Mouse (Mus musculus): Measurements from ENCODE around the gene Adcy1. TPM values are rescaled to one million over a fixed set of nuclear protein-coding genes. Genes with fewer than 3 reads are reported as not detected.

Adcy1 gene
- polyA plus RNA-seq, 1 experiment from 2014 or later, result 2.2 TPM

DNA sequence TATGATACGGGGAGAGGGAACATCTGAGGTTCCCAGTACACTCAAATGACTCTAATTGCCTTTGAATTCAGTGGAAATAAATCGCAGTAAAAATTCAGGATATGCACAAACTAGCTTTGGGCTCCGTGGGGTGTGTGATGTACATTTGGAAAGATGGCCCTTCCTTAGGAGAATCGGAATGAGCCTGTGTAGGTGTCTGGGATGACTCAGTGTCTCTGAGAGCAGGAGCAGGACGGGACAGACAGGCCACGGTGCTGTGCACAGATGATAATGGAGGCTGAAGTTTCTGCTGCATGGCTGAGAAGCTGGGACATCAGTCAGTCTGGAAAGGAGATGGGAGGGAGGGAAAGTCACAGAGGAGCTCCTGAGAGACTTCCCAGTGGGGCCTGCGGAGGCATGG is 5.5 kb upstream of the Adcy1 start:
- WGBS, result 86% methylated on average over 7 of the region's 7 CpGs
- H3K4me1 ChIP-seq, result peaks cover 15% of the 10 kb centered on the region
- H3K36me3 ChIP-seq, result no peaks in the 10 kb centered on the region
- H3K27ac ChIP-seq, result no peak overlapping the region
- H3K9me3 ChIP-seq (replicated peaks), result no peaks in the 10 kb centered on the region
- H3K9ac ChIP-seq, result no peak overlapping the region
- no peak overlapping the region for H3K4me2 ChIP-seq (replicated peaks)
- H3K27me3 ChIP-seq, result peaks cover 73% of the 10 kb centered on the region
- ATAC-seq (ENCODE audit: low FRiP score), result no peak
- H3K4me3 ChIP-seq, result no peak overlapping the region

DNA sequence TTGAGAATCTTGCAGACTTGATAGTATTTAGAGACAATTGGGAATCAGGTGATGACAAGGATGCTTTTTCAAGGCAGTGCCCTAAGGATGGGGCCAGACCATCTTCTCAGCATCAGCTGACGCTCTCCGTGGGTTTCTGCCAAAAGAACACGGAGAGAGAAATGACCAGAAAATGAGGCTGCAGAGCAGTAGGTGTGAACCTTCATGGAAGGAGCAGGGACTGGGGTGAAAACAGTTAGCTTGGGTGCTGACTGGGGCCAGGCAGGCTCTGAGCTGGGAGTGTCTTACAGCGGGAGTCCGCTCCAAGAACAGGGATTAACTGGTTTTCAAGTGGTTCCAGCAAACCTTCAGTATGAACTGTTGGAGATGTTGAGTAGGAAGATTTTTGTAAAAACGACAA is 1.3 kb upstream of the Adcy1 start:
- no peak overlapping the region for H3K4me3 ChIP-seq
- WGBS, result 45% methylated on average over 6 of the region's 6 CpGs
- peaks cover 19% of the 10 kb centered on the region for H3K4me1 ChIP-seq
- no peak overlapping the region for H3K9ac ChIP-seq
- peaks cover 83% of the 10 kb centered on the region for H3K27me3 ChIP-seq
- no peaks in the 10 kb centered on the region for H3K36me3 ChIP-seq
- H3K4me2 ChIP-seq (replicated peaks), result no peak overlapping the region
- H3K9me3 ChIP-seq (replicated peaks), result no peaks in the 10 kb centered on the region
- H3K27ac ChIP-seq, result no peak overlapping the region
- ATAC-seq (ENCODE audit: low FRiP score), result no peak

DNA sequence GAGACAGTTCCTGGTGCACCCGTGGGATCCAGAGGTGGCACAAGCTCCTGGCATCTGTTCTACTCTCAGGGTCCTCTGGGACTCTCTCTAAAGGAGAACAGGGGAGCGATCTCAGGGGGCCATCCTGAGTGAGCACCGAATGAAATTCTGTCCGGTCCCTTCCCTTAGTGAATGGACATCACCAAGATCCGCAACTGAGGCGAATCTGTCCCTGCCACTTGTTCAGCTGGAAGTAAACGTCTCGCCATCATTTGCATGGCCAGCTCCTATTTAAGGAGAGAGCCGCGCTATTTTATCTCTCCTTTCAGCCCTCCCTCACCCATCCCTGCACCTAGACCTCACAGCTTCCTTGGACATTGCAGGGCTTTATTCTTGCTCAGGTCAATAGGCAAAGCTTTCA is 723 bp upstream of the Adcy1 start:
- no peaks in the 10 kb centered on the region for H3K9me3 ChIP-seq (replicated peaks)
- H3K4me3 ChIP-seq, result peak overlapping the region; percentile 54
- H3K9ac ChIP-seq, result peak overlapping the region; percentile 57
- H3K27me3 ChIP-seq, result peaks cover 78% of the 10 kb centered on the region
- H3K36me3 ChIP-seq, result no peaks in the 10 kb centered on the region
- H3K27ac ChIP-seq, result no peak overlapping the region
- 8% methylated on average over 10 of the region's 10 CpGs for WGBS
- H3K4me1 ChIP-seq, result peaks cover 19% of the 10 kb centered on the region
- ATAC-seq (ENCODE audit: low FRiP score), result no peak
- H3K4me2 ChIP-seq (replicated peaks), result peak overlapping the region; percentile 79

DNA sequence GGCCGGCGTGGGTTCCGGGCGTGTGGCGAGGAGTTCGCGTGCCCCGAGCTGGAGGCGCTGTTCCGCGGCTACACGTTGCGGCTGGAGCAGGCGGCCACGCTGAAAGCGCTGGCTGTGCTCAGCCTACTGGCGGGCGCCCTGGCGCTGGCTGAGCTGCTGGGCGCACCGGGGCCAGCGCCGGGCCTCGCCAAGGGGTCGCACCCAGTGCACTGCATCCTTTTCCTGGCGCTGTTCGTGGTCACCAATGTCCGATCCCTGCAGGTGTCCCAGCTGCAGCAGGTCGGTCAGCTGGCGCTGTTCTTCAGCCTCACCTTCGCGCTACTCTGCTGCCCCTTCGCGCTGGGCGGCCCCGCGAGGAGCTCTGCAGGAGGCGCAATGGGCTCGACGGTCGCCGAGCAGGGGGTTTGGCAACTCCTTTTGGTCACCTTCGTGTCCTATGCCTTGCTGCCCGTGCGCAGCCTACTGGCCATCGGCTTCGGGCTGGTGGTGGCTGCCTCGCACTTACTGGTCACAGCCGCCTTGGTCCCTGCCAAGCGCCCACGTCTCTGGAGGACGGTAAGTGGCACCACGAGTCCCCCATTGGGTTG is 485 bp downstream of the Adcy1 start:
- peaks cover 19% of the 10 kb centered on the region for H3K4me1 ChIP-seq
- peak overlapping the region; percentile 63 for H3K4me3 ChIP-seq
- no peaks in the 10 kb centered on the region for H3K9me3 ChIP-seq (replicated peaks)
- H3K4me2 ChIP-seq (replicated peaks), result peak overlapping the region; percentile 94
- ATAC-seq (ENCODE audit: low FRiP score), result peak; percentile 70
- H3K9ac ChIP-seq, result peak overlapping the region; percentile 68
- H3K27ac ChIP-seq, result no peak overlapping the region
- H3K27me3 ChIP-seq, result peaks cover 68% of the 10 kb centered on the region
- WGBS, result 0% methylated on average over 49 of the region's 53 CpGs
- no peaks in the 10 kb centered on the region for H3K36me3 ChIP-seq

DNA sequence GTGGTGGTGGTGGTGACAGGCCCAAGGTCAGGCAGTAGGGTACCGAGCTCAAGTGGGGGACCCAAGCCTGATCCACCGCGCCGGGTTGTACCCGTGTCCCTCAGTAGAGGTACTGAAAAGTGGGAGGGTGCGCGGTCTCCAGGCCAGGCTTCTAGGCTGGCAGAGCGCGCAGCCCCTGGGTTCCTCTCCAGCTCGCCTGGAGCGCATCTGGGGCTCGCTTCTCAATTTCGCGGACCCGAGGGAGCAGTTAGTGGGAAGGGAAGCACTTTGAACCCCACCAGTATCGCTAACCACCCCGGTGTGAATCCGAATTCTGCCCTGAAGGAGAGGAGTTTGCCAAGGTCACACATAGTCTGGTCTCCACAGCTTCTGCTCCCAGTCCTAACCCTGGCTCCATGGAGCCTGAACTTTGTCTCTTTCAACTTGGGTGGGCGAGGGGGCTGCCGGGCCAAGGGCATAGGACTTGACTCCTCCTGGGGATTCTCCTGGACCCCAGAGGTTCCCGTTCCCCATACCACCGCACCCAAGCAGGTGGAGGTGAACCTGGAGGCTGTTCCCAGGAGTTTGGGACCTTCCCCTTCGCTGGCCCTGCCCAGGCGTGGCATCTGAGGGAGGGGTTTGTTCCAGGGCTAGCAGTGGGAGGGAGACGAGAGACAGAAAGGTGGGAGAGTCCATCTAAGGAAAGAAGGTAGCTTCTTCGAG is 1.3 kb downstream of the Adcy1 start:
- ATAC-seq (ENCODE audit: low FRiP score), result 0 out of 2 replicates have a peak, but pooled peaks have one; percentile 1
- no peaks in the 10 kb centered on the region for H3K36me3 ChIP-seq
- 3% methylated on average over 25 of the region's 26 CpGs for WGBS
- peak overlapping the region; percentile 63 for H3K4me3 ChIP-seq
- peak overlapping the region; percentile 68 for H3K9ac ChIP-seq
- H3K4me2 ChIP-seq (replicated peaks), result peak overlapping the region; percentile 94
- H3K4me1 ChIP-seq, result peaks cover 19% of the 10 kb centered on the region
- no peak overlapping the region for H3K27ac ChIP-seq
- H3K27me3 ChIP-seq, result peaks cover 62% of the 10 kb centered on the region
- H3K9me3 ChIP-seq (replicated peaks), result no peaks in the 10 kb centered on the region

DNA sequence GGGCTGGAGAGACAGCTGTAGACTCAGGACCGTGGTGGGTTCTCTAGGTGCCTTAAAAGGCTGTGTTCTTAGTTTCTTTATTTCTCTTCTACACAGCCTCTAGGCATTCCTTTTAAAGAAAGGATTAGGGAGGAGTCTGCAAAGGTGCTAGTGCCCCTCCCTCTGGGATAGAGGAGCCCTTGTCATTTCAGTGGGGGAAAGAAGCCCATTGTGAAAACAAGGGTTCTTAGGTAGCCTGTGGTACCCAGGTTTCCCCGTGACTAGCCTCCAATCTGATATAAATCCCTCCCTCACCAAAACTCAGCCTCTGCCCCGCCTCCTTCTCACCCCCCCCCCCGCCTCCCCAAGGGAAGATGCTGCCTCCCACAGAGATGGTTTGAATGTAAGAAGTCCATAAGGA is 2.1 kb downstream of the Adcy1 start:
- H3K4me1 ChIP-seq, result peaks cover 19% of the 10 kb centered on the region
- no peak for ATAC-seq (ENCODE audit: low FRiP score)
- H3K4me3 ChIP-seq, result peak overlapping the region; percentile 63; the same call in 1 of the 2 replicates
- 6% methylated on average over 4 of the region's 4 CpGs for WGBS
- H3K36me3 ChIP-seq, result no peaks in the 10 kb centered on the region
- H3K27ac ChIP-seq, result no peak overlapping the region
- peak overlapping the region; percentile 94 for H3K4me2 ChIP-seq (replicated peaks)
- peaks cover 56% of the 10 kb centered on the region for H3K27me3 ChIP-seq
- H3K9me3 ChIP-seq (replicated peaks), result no peaks in the 10 kb centered on the region
- H3K9ac ChIP-seq, result no peak overlapping the region

DNA sequence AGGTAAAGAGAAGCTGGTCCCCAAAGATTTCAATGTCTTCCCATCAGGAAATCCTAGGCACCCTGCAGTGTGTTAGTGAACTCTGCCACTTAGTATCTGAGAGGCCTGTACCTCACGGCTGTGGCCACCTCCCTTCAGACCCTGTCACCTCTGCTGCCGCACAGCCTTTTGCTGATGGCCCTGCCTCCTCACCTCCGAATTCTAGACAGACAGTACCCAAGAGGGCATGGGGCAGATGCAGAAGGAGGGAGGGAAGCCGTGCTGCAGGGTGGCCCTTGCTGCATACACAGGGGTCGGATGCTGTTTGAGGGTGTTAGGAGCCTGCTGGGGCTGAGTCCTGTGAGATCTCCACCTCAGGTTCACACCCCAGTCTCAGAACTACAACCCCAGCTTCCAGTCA is 2.6 kb downstream of the Adcy1 start:
- no peak overlapping the region for H3K9ac ChIP-seq
- H3K4me1 ChIP-seq, result peaks cover 19% of the 10 kb centered on the region
- 31% methylated on average over 5 of the region's 5 CpGs for WGBS
- no peaks in the 10 kb centered on the region for H3K9me3 ChIP-seq (replicated peaks)
- H3K4me3 ChIP-seq, result no peak overlapping the region
- H3K4me2 ChIP-seq (replicated peaks), result peak overlapping the region; percentile 94; the same call in 1 of the 2 replicates
- no peak for ATAC-seq (ENCODE audit: low FRiP score)
- H3K36me3 ChIP-seq, result no peaks in the 10 kb centered on the region
- peaks cover 52% of the 10 kb centered on the region for H3K27me3 ChIP-seq
- no peak overlapping the region for H3K27ac ChIP-seq

DNA sequence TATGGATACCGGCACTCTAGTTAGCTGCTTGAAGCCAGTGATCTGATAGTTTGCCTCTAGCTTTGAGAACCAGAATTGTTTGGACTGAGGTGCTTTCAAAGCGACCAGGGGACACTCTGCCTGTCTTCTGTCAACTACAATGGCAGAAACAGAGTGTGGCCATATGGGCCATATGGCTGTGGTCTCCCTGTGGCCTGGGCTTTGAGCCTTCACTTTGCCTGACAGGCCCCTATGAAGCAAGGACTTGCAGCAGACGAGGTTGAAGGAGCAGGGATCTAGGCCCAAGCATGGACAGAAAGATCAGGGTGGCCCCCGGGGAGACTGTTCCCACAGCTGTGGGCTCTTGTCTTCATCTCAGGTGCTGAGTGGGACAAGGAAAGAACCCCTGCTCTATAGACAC is 4.0 kb downstream of the Adcy1 start:
- 77% methylated on average over 4 of the region's 4 CpGs for WGBS
- H3K27ac ChIP-seq, result no peak overlapping the region
- H3K9me3 ChIP-seq (replicated peaks), result no peaks in the 10 kb centered on the region
- no peaks in the 10 kb centered on the region for H3K36me3 ChIP-seq
- no peak overlapping the region for H3K9ac ChIP-seq
- H3K4me2 ChIP-seq (replicated peaks), result no peak overlapping the region
- peaks cover 25% of the 10 kb centered on the region for H3K4me1 ChIP-seq
- H3K4me3 ChIP-seq, result no peak overlapping the region
- no peak for ATAC-seq (ENCODE audit: low FRiP score)
- peaks cover 40% of the 10 kb centered on the region for H3K27me3 ChIP-seq

DNA sequence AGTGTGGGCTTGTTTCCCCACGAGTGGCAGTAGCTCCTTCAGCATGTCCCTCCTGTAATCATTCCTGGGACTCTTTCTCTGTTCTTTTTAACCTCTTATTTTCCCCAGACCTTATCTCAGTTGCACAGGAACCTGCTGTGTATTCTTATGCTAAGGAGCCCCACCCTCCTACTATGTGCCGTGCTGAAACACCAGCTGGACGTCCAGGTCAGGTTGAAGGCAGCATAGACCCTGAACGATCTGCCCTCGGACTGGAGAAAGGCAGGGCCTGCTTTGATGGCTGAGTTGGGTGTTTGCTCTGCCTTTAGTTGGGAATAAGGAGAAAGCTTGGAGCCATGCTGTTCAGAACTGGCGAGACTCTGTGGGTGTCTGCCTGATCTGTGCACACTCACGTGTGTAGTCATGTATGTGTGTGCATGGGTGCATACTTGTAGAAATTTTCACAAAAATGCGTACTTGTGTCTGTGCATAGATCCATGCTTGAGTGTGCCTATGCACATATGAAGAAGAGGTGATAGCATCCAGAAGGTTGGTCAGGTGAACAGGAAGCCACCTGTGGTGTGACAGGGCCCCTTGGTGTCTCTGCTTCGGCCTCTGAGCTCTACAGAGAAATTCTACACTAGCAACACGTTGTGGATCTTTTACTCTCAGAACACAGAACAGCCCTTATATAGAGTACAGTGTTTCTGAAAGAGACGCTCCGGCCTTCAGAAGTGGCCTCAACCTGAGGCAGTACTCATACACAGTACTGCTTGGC is 5.4 kb downstream of the Adcy1 start:
- H3K27me3 ChIP-seq, result peaks cover 32% of the 10 kb centered on the region
- peaks cover 24% of the 10 kb centered on the region for H3K4me1 ChIP-seq
- no peak overlapping the region for H3K4me2 ChIP-seq (replicated peaks)
- no peak for ATAC-seq (ENCODE audit: low FRiP score)
- no peak overlapping the region for H3K9ac ChIP-seq
- H3K9me3 ChIP-seq (replicated peaks), result no peaks in the 10 kb centered on the region
- 83% methylated on average over 12 of the region's 12 CpGs for WGBS
- no peak overlapping the region for H3K4me3 ChIP-seq
- no peaks in the 10 kb centered on the region for H3K36me3 ChIP-seq
- no peak overlapping the region for H3K27ac ChIP-seq

DNA sequence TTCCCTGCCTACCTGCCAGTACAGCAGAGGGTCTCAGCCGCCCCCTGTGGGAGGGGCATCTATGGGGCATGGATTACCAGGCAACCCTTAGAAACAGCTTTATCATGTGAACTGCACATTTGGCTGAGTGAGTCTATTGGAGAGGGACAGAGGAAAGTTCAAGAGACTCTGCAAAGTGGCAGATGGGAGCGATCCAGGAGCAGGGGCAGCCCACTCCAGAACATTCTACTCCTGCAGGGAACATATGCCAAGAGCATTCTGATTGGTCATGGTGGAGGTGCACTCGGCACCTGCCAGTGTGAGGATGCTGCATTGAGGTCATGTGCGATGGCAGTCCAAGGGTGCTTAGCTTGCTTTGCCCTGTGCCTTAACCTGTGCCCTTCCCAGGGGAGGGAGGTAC is 6.5 kb downstream of the Adcy1 start:
- no peaks in the 10 kb centered on the region for H3K36me3 ChIP-seq
- peaks cover 21% of the 10 kb centered on the region for H3K27me3 ChIP-seq
- 91% methylated on average over 4 of the region's 4 CpGs for WGBS
- H3K27ac ChIP-seq, result no peak overlapping the region
- no peaks in the 10 kb centered on the region for H3K9me3 ChIP-seq (replicated peaks)
- no peak overlapping the region for H3K9ac ChIP-seq
- no peak overlapping the region for H3K4me2 ChIP-seq (replicated peaks)
- H3K4me3 ChIP-seq, result no peak overlapping the region
- no peak for ATAC-seq (ENCODE audit: low FRiP score)
- H3K4me1 ChIP-seq, result peaks cover 13% of the 10 kb centered on the region

DNA sequence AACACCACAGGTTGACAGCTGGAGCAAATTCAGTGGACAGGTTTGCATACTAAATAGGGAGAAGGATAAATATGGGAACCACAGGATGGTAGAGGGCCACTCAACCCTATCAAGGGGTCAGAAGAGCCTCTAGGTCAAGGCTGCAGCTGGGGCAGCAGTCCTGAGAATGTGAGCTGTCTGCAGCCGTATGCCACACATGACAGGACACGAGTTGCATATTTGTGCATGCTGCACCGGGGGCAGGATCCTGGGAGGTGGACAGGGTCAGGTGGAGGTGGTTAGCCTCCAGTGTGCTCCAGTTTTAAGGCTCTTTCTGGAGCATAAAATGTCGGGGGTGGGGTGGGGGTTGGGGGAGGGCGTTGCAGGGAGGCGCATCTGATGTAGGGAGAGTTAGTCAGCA is 8.3 kb downstream of the Adcy1 start:
- 68% methylated on average over 6 of the region's 6 CpGs for WGBS
- peaks cover 4% of the 10 kb centered on the region; the same call in 1 of the 2 replicates for H3K27me3 ChIP-seq
- no peak overlapping the region for H3K4me2 ChIP-seq (replicated peaks)
- no peaks in the 10 kb centered on the region for H3K36me3 ChIP-seq
- peaks cover 10% of the 10 kb centered on the region; the same call in 1 of the 2 replicates for H3K4me1 ChIP-seq
- H3K9me3 ChIP-seq (replicated peaks), result no peaks in the 10 kb centered on the region
- H3K9ac ChIP-seq, result no peak overlapping the region
- no peak for ATAC-seq (ENCODE audit: low FRiP score)
- H3K27ac ChIP-seq, result no peak overlapping the region
- no peak overlapping the region for H3K4me3 ChIP-seq

DNA sequence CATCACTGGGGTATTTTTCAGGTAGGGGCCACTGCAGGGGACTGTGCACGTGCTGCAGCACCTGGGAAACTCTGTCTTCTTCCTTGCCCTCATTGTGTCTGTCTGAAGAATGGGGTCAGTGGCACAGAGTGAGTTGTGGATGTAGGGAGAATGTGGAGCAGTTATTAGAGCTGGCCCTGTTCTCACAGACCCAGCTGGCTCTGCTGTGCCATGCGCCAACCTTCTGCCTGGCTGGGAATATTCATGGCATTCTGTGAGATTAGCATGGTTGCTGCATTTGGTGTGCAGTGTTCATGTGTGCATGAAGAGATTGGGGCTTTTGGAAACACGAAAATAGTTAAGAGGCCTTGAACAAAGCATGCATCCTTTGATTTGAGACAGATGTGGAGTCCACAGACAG is 10.3 kb downstream of the Adcy1 start:
- ATAC-seq (ENCODE audit: low FRiP score), result no peak
- Histone ChIP-seq H3K4me3 (no peak overlapping the region), H3K4me2 (replicated peaks) (no peak overlapping the region), H3K9ac (no peak overlapping the region), H3K9me3 (replicated peaks) (no peaks in the 10 kb centered on the region), H3K4me1 (peaks cover 10% of the 10 kb centered on the region; the same call in 1 of the 2 replicates), H3K36me3 (no peaks in the 10 kb centered on the region), H3K27me3 (no peaks in the 10 kb centered on the region), H3K27ac (no peak overlapping the region)
- WGBS, result 84% methylated on average over 3 of the region's 3 CpGs
